Mouse (Mus musculus): ENCODE results near the gene Ager. TPM values are rescaled to one million over a fixed set of nuclear protein-coding genes. Genes with fewer than 3 reads are reported as not detected.
A peak's percentile ranks its signal among the peaks of the same experiment; 100 is the strongest.

The Ager gene
- polyA plus RNA-seq (2016; fragmentation: Nextera tagmentation; extraction: Ambion mirVana) = 2.6 and 3.6 TPM in 2 replicates

GRCm38 (mm10) chr17:34597566-34598095 lies at the start of gene Ager:
TSS of gene Ager (plus strand) at chr17:34597862.
- H3K4me3 ChIP-seq = no peak within 1 kb of the TSS
- H3K4me1 ChIP-seq = peaks cover 62% of the 10 kb centered on the region
- no peaks in the 10 kb centered on the region for H3K9me3 ChIP-seq (replicated peaks)
- peak within 1 kb of the TSS; percentile 51; the same call in 1 of the 2 replicates for H3K27ac ChIP-seq
- peaks cover 54% of the 10 kb centered on the region for H3K36me3 ChIP-seq
- no peaks in the 10 kb centered on the region for H3K27me3 ChIP-seq (ENCODE audit: low read depth, poor library complexity, severe bottlenecking)
- 12% methylated on average over 6 of the region's 6 CpGs for WGBS
- DNase-seq (ENCODE audit: low spot score) = no peak

GRCm38 (mm10) chr17:34549156-34549555 lies 48.5 kb upstream of the Ager start:
- Histone ChIP-seq H3K4me3 (no peak overlapping the region), H3K9me3 (replicated peaks) (no peaks in the 10 kb centered on the region), H3K36me3 (no peaks in the 10 kb centered on the region), H3K27ac (no peak overlapping the region), H3K4me1 (no peaks in the 10 kb centered on the region), H3K27me3 (ENCODE audit: low read depth, poor library complexity, severe bottlenecking) (no peaks in the 10 kb centered on the region)
- DNase-seq (ENCODE audit: low spot score) = no peak
- 97% methylated on average over 3 of the region's 3 CpGs for WGBS

GRCm38 (mm10) chr17:34549843-34550242 lies 47.8 kb upstream of the Ager start:
- Histone ChIP-seq H3K4me3 (no peak overlapping the region), H3K27me3 (ENCODE audit: low read depth, poor library complexity, severe bottlenecking) (no peaks in the 10 kb centered on the region), H3K36me3 (no peaks in the 10 kb centered on the region), H3K27ac (no peak overlapping the region), H3K4me1 (no peaks in the 10 kb centered on the region), H3K9me3 (replicated peaks) (no peaks in the 10 kb centered on the region)
- no peak for DNase-seq (ENCODE audit: low spot score)
- 76% methylated on average over 2 of the region's 2 CpGs for WGBS

- H3K4me1 ChIP-seq = peaks cover 6% of the 10 kb centered on the region; the same call in 1 of the 2 replicates
- no peaks in the 10 kb centered on the region for H3K36me3 ChIP-seq
- H3K9me3 ChIP-seq (replicated peaks) = no peaks in the 10 kb centered on the region
- no peaks in the 10 kb centered on the region for H3K27me3 ChIP-seq (ENCODE audit: low read depth, poor library complexity, severe bottlenecking)
- H3K4me3 ChIP-seq = no peak overlapping the region
- H3K27ac ChIP-seq = no peak overlapping the region
- 26% methylated on average over 5 of the region's 5 CpGs for WGBS
- DNase-seq (ENCODE audit: low spot score) = peak; percentile 86
Measured at GRCm38 (mm10) chr17:34555483-34555882, 42.2 kb upstream of the Ager start.

- H3K36me3 ChIP-seq = no peaks in the 10 kb centered on the region
- H3K4me3 ChIP-seq = no peak overlapping the region
- H3K9me3 ChIP-seq (replicated peaks) = no peaks in the 10 kb centered on the region
- 85% methylated on average over 8 of the region's 8 CpGs for WGBS
- no peak overlapping the region for H3K27ac ChIP-seq
- peaks cover 10% of the 10 kb centered on the region for H3K4me1 ChIP-seq
- no peaks in the 10 kb centered on the region for H3K27me3 ChIP-seq (ENCODE audit: low read depth, poor library complexity, severe bottlenecking)
- DNase-seq (ENCODE audit: low spot score) = no peak
Measured at GRCm38 (mm10) chr17:34556406-34556805, 41.3 kb upstream of the Ager start.

- Histone ChIP-seq H3K36me3 (no peaks in the 10 kb centered on the region), H3K9me3 (replicated peaks) (no peaks in the 10 kb centered on the region), H3K4me1 (peaks cover 11% of the 10 kb centered on the region), H3K27ac (no peak overlapping the region), H3K4me3 (no peak overlapping the region), H3K27me3 (ENCODE audit: low read depth, poor library complexity, severe bottlenecking) (no peaks in the 10 kb centered on the region)
- 52% methylated on average over 11 of the region's 11 CpGs for WGBS
- no peak for DNase-seq (ENCODE audit: low spot score)
Measured at GRCm38 (mm10) chr17:34557411-34557810, 40.3 kb upstream of the Ager start.

GRCm38 (mm10) chr17:34559116-34559515 lies 38.5 kb upstream of the Ager start:
- no peak for DNase-seq (ENCODE audit: low spot score)
- 90% methylated on average over 7 of the region's 7 CpGs for WGBS
- Histone ChIP-seq H3K4me1 (peaks cover 15% of the 10 kb centered on the region), H3K27me3 (ENCODE audit: low read depth, poor library complexity, severe bottlenecking) (no peaks in the 10 kb centered on the region), H3K27ac (no peak overlapping the region), H3K36me3 (no peaks in the 10 kb centered on the region), H3K4me3 (no peak overlapping the region), H3K9me3 (replicated peaks) (no peaks in the 10 kb centered on the region)

GRCm38 (mm10) chr17:34559895-34560294 lies 37.8 kb upstream of the Ager start:
- no peak for DNase-seq (ENCODE audit: low spot score)
- H3K36me3 ChIP-seq = no peaks in the 10 kb centered on the region
- no peaks in the 10 kb centered on the region for H3K27me3 ChIP-seq (ENCODE audit: low read depth, poor library complexity, severe bottlenecking)
- 27% methylated on average over 15 of the region's 15 CpGs for WGBS
- peaks cover 23% of the 10 kb centered on the region for H3K4me1 ChIP-seq
- H3K27ac ChIP-seq = no peak overlapping the region
- no peaks in the 10 kb centered on the region for H3K9me3 ChIP-seq (replicated peaks)
- no peak overlapping the region for H3K4me3 ChIP-seq

GRCm38 (mm10) chr17:34560438-34560837 lies 37.2 kb upstream of the Ager start:
- Histone ChIP-seq H3K4me1 (peaks cover 27% of the 10 kb centered on the region), H3K27me3 (ENCODE audit: low read depth, poor library complexity, severe bottlenecking) (no peaks in the 10 kb centered on the region), H3K9me3 (replicated peaks) (no peaks in the 10 kb centered on the region), H3K4me3 (no peak overlapping the region), H3K27ac (no peak overlapping the region), H3K36me3 (no peaks in the 10 kb centered on the region)
- 90% methylated on average over 6 of the region's 6 CpGs for WGBS
- no peak for DNase-seq (ENCODE audit: low spot score)

GRCm38 (mm10) chr17:34561200-34561599 lies 36.5 kb upstream of the Ager start:
- H3K27ac ChIP-seq = no peak overlapping the region
- H3K36me3 ChIP-seq = no peaks in the 10 kb centered on the region
- H3K27me3 ChIP-seq (ENCODE audit: low read depth, poor library complexity, severe bottlenecking) = no peaks in the 10 kb centered on the region
- no peaks in the 10 kb centered on the region for H3K9me3 ChIP-seq (replicated peaks)
- H3K4me3 ChIP-seq = no peak overlapping the region; the same call in 1 of the 2 replicates
- peaks cover 27% of the 10 kb centered on the region for H3K4me1 ChIP-seq
- no peak for DNase-seq (ENCODE audit: low spot score)
- WGBS = 55% methylated on average over 8 of the region's 8 CpGs

- Histone ChIP-seq H3K27me3 (ENCODE audit: low read depth, poor library complexity, severe bottlenecking) (no peaks in the 10 kb centered on the region), H3K27ac (no peak overlapping the region), H3K36me3 (no peaks in the 10 kb centered on the region), H3K4me3 (no peak overlapping the region), H3K4me1 (peaks cover 22% of the 10 kb centered on the region), H3K9me3 (replicated peaks) (no peaks in the 10 kb centered on the region)
- WGBS = 63% methylated on average over 3 of the region's 3 CpGs
- no peak for DNase-seq (ENCODE audit: low spot score)
Measured at GRCm38 (mm10) chr17:34562595-34562994, 35.1 kb upstream of the Ager start.

GRCm38 (mm10) chr17:34563354-34563753 lies 34.3 kb upstream of the Ager start:
- H3K4me1 ChIP-seq = peaks cover 20% of the 10 kb centered on the region
- no peak overlapping the region for H3K4me3 ChIP-seq
- no peaks in the 10 kb centered on the region for H3K27me3 ChIP-seq (ENCODE audit: low read depth, poor library complexity, severe bottlenecking)
- no peak overlapping the region for H3K27ac ChIP-seq
- 73% methylated on average over 11 of the region's 11 CpGs for WGBS
- no peaks in the 10 kb centered on the region for H3K9me3 ChIP-seq (replicated peaks)
- H3K36me3 ChIP-seq = no peaks in the 10 kb centered on the region
- no peak for DNase-seq (ENCODE audit: low spot score)

- no peak for DNase-seq (ENCODE audit: low spot score)
- WGBS = 2% methylated on average over 6 of the region's 6 CpGs
- H3K27ac ChIP-seq = peak within 1 kb of the TSS; percentile 73
Measured at GRCm38 (mm10) chr17:34564003-34564421, 33.6 kb upstream of the Ager start, which contains the start of gene Notch4. TSS of gene Notch4 (plus strand) at chr17:34564268.

GRCm38 (mm10) chr17:34564796-34565195 lies 32.9 kb upstream of the Ager start:
- Histone ChIP-seq H3K9me3 (replicated peaks) (no peaks in the 10 kb centered on the region), H3K4me1 (peaks cover 20% of the 10 kb centered on the region), H3K36me3 (no peaks in the 10 kb centered on the region), H3K4me3 (peak overlapping the region; percentile 29), H3K27me3 (ENCODE audit: low read depth, poor library complexity, severe bottlenecking) (no peaks in the 10 kb centered on the region), H3K27ac (peak overlapping the region; percentile 73)
- WGBS = 45% methylated on average over 3 of the region's 3 CpGs
- DNase-seq (ENCODE audit: low spot score) = no peak

More at GRCm38 (mm10) chr17:34564003-34564421, 33.6 kb upstream of the Ager start, which contains the start of gene Notch4:
- Histone ChIP-seq H3K4me3 (peak within 1 kb of the TSS; percentile 29), H3K9me3 (replicated peaks) (no peaks in the 10 kb centered on the region), H3K4me1 (peaks cover 20% of the 10 kb centered on the region), H3K36me3 (no peaks in the 10 kb centered on the region), H3K27me3 (ENCODE audit: low read depth, poor library complexity, severe bottlenecking) (no peaks in the 10 kb centered on the region)

All from limb, embryonic 10.5 days (tissue).